Mouse (Mus musculus): ENCODE measurements around the gene Timm8b.
A peak's percentile ranks its signal among the peaks of the same experiment; 100 is the strongest.
"Not testable (repeated sequence)": the region's sequence is repeated elsewhere in the genome, so short reads cannot be mapped to it uniquely, and the experiment has no call there.

Gene Timm8b

DNA sequence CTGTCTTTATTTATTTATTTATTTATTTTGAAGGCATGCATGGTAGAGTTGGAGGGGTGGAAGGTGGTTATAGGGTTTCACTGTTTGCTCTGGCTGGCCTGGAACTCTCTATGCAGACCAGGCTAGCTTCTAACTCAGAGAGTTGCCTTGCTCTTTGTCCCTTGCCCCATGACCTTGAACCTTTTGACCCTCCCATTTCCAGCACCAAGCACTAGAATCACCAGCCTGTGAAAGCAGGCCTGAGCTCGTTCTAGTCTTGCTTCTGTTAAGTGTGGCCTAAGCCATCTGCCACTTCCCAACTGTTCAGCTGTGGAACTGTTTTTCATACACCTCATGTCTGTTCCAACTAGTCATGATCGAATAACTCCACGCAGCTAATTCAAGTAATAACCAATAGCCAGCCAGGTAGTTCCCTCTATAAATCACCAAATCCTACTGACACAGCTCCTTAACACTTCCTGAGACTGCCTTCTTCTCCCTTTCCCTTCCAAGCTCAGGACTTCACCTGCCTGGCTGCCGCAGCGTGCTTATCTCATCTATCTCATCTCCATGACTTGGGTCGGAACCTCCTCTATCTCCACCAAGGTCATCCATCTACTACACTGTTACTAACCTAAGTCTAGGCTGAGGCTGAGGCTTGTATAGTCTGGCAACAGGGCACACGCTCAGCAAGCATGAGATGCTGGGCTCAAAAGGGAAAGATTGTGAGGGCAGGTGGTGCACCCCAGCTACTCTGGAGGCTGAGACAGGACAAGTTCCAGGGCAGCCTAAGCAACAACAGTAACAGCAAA lies 1.5 kb upstream of the Timm8b start:
- no peak for DNase-seq

- DNase-seq, result no peak
Observed at GRCm38 (mm10) chr9:50603998-50604324, 251 bp downstream of the Timm8b start.

- DNase-seq, result no peak
Observed at GRCm38 (mm10) chr9:50604338-50604737, 628 bp downstream of the Timm8b start.

DNA sequence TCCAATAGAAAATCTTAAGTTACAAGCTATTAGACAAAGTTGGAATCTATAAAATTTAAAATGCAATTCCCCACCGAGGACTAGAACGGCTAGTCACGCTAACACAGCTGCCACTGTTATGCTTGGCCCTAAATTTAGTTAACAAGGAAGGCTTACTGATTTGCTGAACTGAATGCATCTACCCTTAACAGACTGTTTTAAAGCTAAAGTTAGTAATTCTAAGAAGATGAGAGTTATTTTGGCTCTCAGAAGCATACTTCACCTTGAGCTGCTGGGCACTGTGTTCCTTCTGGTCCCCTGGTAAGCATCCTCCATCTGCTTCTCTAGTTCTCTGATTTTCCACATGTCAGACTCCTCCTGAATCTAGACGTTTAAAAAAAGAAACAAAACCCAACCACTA lies 8.4 kb downstream of the Timm8b start:
- DNase-seq, result no peak

- no peak for DNase-seq
Observed at GRCm38 (mm10) chr9:50616161-50616560, 12.5 kb downstream of the Timm8b start.

GRCm38 (mm10) chr9:50616766-50617603 lies 13.3 kb downstream of the Timm8b start, which contains the start of the genes Pih1d2 and Nkapd1:
Pih1d2 (plus strand) TSS chr9:50617321.
Nkapd1 (minus strand) TSS chr9:50617464.
- peak; percentile 83 for DNase-seq

- DNase-seq, result no peak
Observed at GRCm38 (mm10) chr9:50617794-50618330, 14.2 kb downstream of the Timm8b start.

- not testable (repeated sequence) for DNase-seq
Observed at GRCm38 (mm10) chr9:50630903-50631302, 27.2 kb downstream of the Timm8b start.

GRCm38 (mm10) chr9:50632016-50632688 lies 28.4 kb downstream of the Timm8b start:
- no peak for DNase-seq

DNA sequence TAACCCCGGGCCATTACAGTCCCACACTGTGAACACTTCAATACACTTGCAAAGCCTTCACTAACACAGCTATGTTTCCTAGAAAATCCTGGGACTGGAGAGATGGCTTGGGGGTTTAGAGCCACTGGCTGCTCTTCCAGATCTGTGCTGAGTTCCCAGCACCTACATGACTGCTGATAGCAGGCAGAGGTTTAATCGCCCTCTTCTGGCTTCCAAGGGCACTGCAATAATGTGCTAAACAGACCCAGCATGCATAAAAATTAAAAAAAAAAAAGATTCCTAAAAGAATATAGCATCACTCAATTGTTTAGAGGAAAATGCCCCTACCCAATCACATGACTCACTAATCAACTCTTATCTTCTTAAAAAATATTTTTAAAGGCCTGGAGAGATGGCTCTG lies 29.3 kb downstream of the Timm8b start:
- no peak for DNase-seq

GRCm38 (mm10) chr9:50634270-50634669 lies 30.6 kb downstream of the Timm8b start:
- no peak for DNase-seq

GRCm38 (mm10) chr9:50646826-50647370 lies 43.2 kb downstream of the Timm8b start:
- no peak for DNase-seq

DNA sequence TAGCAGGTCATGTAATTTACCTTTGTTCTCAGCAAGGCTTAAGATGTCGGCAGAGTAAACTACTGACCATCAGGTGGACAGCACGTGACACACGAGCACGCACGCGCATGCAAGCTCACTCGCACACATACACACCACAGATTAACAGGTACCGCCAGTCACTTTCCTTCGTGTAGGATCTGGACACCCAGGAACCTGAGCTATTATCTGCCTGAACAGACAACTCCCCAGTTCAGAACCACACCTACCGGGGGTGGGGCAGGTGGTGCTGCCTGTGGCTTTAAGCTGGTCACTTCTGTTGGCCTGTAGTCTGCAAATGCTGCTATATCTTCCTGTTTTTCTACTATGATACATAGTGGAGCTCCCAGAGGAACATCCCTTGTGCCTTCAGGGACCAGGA lies 46.8 kb downstream of the Timm8b start:
- no peak for DNase-seq
